Mouse (Mus musculus) myocyte (in vitro differentiated cells): ENCODE results near the gene Pex11a. TPM values are rescaled to one million over a fixed set of nuclear protein-coding genes. Genes with fewer than 3 reads are reported as not detected.

Experiments used
- H3K27me3 ChIP-seq: one replicate; pipeline ENCODE4 v1.6.1; 2011; ENCODE audit not compliant: control insufficient read depth, insufficient read depth, insufficient read length
- H3K36me3 ChIP-seq: one replicate; pipeline ENCODE4 v1.6.1; 2011; ENCODE audit not compliant: control insufficient read depth, insufficient read depth
- H3K4me2 ChIP-seq: one replicate; pipeline ENCODE4 v1.6.1; 2011; ENCODE audit warnings: low read depth, control low read depth
- H3K4me3 ChIP-seq: one replicate; pipeline ENCODE4 v1.5.1; 2011; ENCODE audit warnings: mild to moderate bottlenecking, control low read depth, moderate library complexity
- H3K79me2 ChIP-seq: one replicate; pipeline ENCODE4 v1.6.1; 2011; ENCODE audit not compliant: control insufficient read depth, insufficient read depth
- H3ac ChIP-seq: one replicate; pipeline ENCODE4 v1.6.1; 2011; ENCODE audit not compliant: control insufficient read depth, insufficient read length
- CEBPB ChIP-seq: IDR thresholded peaks from 2 replicates; pipeline ENCODE4 v1.6.1; 2011; ENCODE audit warnings: mild to moderate bottlenecking, moderate library complexity; ENCODE audit not compliant: poor library complexity, insufficient read depth, severe bottlenecking
- E2F4 ChIP-seq: IDR thresholded peaks from one replicate; pipeline ENCODE4 v1.6.1; 2011; ENCODE audit warnings: mild to moderate bottlenecking, control low read depth, moderate library complexity; ENCODE audit not compliant: insufficient read depth
- MAX ChIP-seq: IDR thresholded peaks from one replicate; pipeline ENCODE4 v1.6.1; 2011; ENCODE audit warnings: low read depth, mild to moderate bottlenecking, control low read depth
- MYOD1 ChIP-seq, 3 experiments: IDR thresholded peaks; one replicate each; pipeline ENCODE4 v1.6.1; 2011; ENCODE audit warnings: control low read depth in 2 of 3, low read depth in 2 of 3, mild to moderate bottlenecking in 2 of 3, moderate library complexity in 1 of 3; ENCODE audit not compliant: insufficient read length in 2 of 3, control insufficient read depth in 1 of 3
- MYOG ChIP-seq, 3 experiments: IDR thresholded peaks; one replicate each; pipeline ENCODE4 v1.6.1; 2011; ENCODE audit warnings: control low read depth in 2 of 3, low read depth in 2 of 3, mild to moderate bottlenecking in 2 of 3; ENCODE audit not compliant: insufficient read length in 2 of 3, control insufficient read depth in 1 of 3, insufficient read depth in 1 of 3
- POLR2A ChIP-seq: IDR thresholded peaks from one replicate; pipeline ENCODE4 v1.6.1; 2011; ENCODE audit warnings: low read depth, mild to moderate bottlenecking, control low read depth, moderate library complexity; ENCODE audit not compliant: insufficient read length
- POLR2AphosphoS2 ChIP-seq: IDR thresholded peaks from one replicate; pipeline ENCODE4 v1.6.1; 2011; ENCODE audit warnings: low read depth, control low read depth; ENCODE audit not compliant: insufficient read length
- REST ChIP-seq: IDR thresholded peaks from one replicate; pipeline ENCODE4 v1.6.1; 2011; ENCODE audit warnings: mild to moderate bottlenecking, control low read depth, moderate library complexity; ENCODE audit not compliant: insufficient read depth, insufficient read length
- SRF ChIP-seq: IDR thresholded peaks from one replicate; pipeline ENCODE4 v1.6.1; 2011; ENCODE audit warnings: low read depth; ENCODE audit not compliant: control insufficient read depth, insufficient read length
- TCF12 ChIP-seq: IDR thresholded peaks from one replicate; pipeline ENCODE4 v1.6.1; 2011; ENCODE audit warnings: mild to moderate bottlenecking, control low read depth; ENCODE audit not compliant: poor library complexity, insufficient read depth, severe bottlenecking
- TCF3 ChIP-seq: IDR thresholded peaks from one replicate; pipeline ENCODE4 v1.6.1; 2011; ENCODE audit warnings: low read depth, control low read depth; ENCODE audit not compliant: insufficient read length
- USF1 ChIP-seq: IDR thresholded peaks from one replicate; pipeline ENCODE4 v1.6.1; 2011; ENCODE audit warnings: low read depth, mild to moderate bottlenecking, control low read depth, moderate library complexity
- polyA plus RNA-seq: library from polyadenylated mRNA; unstranded; fragments of >200 nt; fragmentation: generic; extraction: Trizol; gene quantifications from one replicate; pipeline ENCODE4 v1.2.1, GENCODE M21; 2012; ENCODE audit warnings: missing spikeins

The Pex11a gene
- polyA plus RNA-seq, 1 experiment = 5.9 TPM

- no peaks in the 10 kb centered on the region for H3K79me2 ChIP-seq
- TF ChIP-seq POLR2A = peak; percentile 33
- TF ChIP-seq CEBPB = peak; percentile 78
- TF ChIP-seq REST = no peak
- peaks cover 12% of the 10 kb centered on the region for H3K27me3 ChIP-seq
- H3ac ChIP-seq = no peak overlapping the region
- H3K4me3 ChIP-seq = peak overlapping the region; percentile 11
- H3K36me3 ChIP-seq = no peaks in the 10 kb centered on the region
- H3K4me2 ChIP-seq = peak overlapping the region; percentile 78
Observed at GRCm38 (mm10) chr7:79780647-79781626, 38.0 kb upstream of the Pex11a start.

GRCm38 (mm10) chr7:79771561-79772512 is 28.9 kb upstream of the Pex11a start:
- Histone ChIP-seq H3K4me3 (no peak overlapping the region), H3K79me2 (no peaks in the 10 kb centered on the region), H3K36me3 (no peaks in the 10 kb centered on the region), H3K4me2 (no peak overlapping the region), H3K27me3 (peaks cover 33% of the 10 kb centered on the region), H3ac (no peak overlapping the region)
- TF ChIP-seq USF1 (no peak), MYOG (IDR thresholded peaks at IDR 0.05; ENCODE audit: control insufficient read depth in 1 of 3, insufficient read depth in 1 of 3, insufficient read length in 2 of 3, low read depth in 2 of 3) (no peak), TCF12 (no peak), CEBPB (no peak), E2F4 (no peak), POLR2A (no peak), MYOD1 (IDR thresholded peaks at IDR 0.05; ENCODE audit: control insufficient read depth in 1 of 3, insufficient read length in 2 of 3, low read depth in 2 of 3) (no peak), MAX (no peak), SRF (no peak), REST (no peak), POLR2AphosphoS2 (no peak), TCF3 (no peak)

GRCm38 (mm10) chr7:79769664-79770063 is 26.7 kb upstream of the Pex11a start:
- H3K36me3 ChIP-seq = no peaks in the 10 kb centered on the region
- no peaks in the 10 kb centered on the region for H3K79me2 ChIP-seq
- H3K27me3 ChIP-seq = peaks cover 15% of the 10 kb centered on the region
- no peak overlapping the region for H3K4me3 ChIP-seq
- no peak overlapping the region for H3K4me2 ChIP-seq
- no peak for TF ChIP-seq USF1
- peak in 2 of 3 experiments; percentile 78 to 91 for TF ChIP-seq MYOD1 (IDR thresholded peaks at IDR 0.05; ENCODE audit: control insufficient read depth in 1 of 3, insufficient read length in 2 of 3, low read depth in 2 of 3)
- TF ChIP-seq MYOG (IDR thresholded peaks at IDR 0.05; ENCODE audit: control insufficient read depth in 1 of 3, insufficient read depth in 1 of 3, insufficient read length in 2 of 3, low read depth in 2 of 3) = peak; percentile 58 to 96 (median 95)
- peak; percentile 70 for TF ChIP-seq TCF3
- TF ChIP-seq MAX = no peak
- peak; percentile 86 for TF ChIP-seq TCF12
- TF ChIP-seq CEBPB = no peak
- H3ac ChIP-seq = no peak overlapping the region

- TF ChIP-seq TCF3 (no peak), TCF12 (no peak), E2F4 (no peak), POLR2A (no peak), MYOD1 (IDR thresholded peaks at IDR 0.05; ENCODE audit: control insufficient read depth in 1 of 3, insufficient read length in 2 of 3, low read depth in 2 of 3) (no peak), CEBPB (no peak), MAX (no peak), SRF (no peak), USF1 (no peak), POLR2AphosphoS2 (no peak), REST (no peak)
- Histone ChIP-seq H3K36me3 (no peaks in the 10 kb centered on the region), H3ac (no peak overlapping the region), H3K79me2 (no peaks in the 10 kb centered on the region), H3K27me3 (peaks cover 5% of the 10 kb centered on the region), H3K4me3 (no peak overlapping the region), H3K4me2 (no peak overlapping the region)
Observed at GRCm38 (mm10) chr7:79765991-79766390, 23.1 kb upstream of the Pex11a start.
